Mouse (Mus musculus): ENCODE measurements around the gene Slc39a8. TPM values are rescaled to one million over a fixed set of nuclear protein-coding genes. Genes with fewer than 3 reads are reported as not detected.

Slc39a8 gene
- polyA plus RNA-seq, 1 experiment from 2014 or later, result 17.0 TPM

DNA sequence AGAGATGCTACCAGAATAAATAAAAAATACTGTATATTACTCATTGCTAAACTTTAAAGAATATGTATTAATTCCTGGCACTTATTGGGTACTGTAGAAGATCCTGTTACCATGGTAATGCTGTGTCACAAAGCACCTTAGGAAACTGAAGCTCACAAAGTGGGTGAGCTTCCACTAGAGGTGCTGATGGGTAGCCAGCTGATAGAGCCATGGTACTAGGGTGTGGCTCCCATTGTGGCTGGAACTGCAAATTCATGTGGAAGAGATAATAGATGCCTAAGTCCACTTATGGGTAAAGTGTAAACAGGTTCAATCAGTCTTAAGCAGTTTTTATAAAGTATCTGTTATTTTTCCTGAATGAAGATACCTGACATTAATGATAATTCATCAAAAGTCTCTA lies 64.3 kb downstream of the Slc39a8 start:
- Histone ChIP-seq H3K9me3 (no peaks in the 10 kb centered on the region), H3K4me1 (replicated peaks) (peaks cover 8% of the 10 kb centered on the region; the same call in 1 of the 2 replicates), H3K36me3 (no peaks in the 10 kb centered on the region), H3K27me3 (ENCODE audit: insufficient read depth, poor library complexity, severe bottlenecking) (no peaks in the 10 kb centered on the region), H3K27ac (no peak overlapping the region), H3K4me3 (no peak overlapping the region)
- no peak for DNase-seq (ENCODE audit: low spot score)

DNA sequence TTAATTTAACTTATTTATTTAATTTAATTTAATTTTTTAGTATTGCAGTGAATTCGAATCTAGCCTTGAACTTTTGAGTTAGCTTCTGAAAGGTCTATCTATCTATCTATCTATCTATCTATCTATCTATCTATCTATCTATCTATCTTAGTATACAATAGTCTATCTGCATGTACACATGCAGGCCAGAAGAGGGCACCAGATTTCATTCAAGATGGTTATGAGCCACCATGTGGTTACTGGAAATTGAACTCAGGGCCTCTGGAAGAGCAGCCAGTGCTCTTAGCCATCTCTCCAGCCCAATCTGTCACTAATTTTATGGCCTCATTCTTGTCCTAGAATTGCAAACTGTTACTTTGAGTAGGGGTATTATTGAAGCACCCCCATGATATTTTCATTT lies 78.3 kb downstream of the Slc39a8 start:
- H3K36me3 ChIP-seq, result no peaks in the 10 kb centered on the region
- H3K4me3 ChIP-seq, result no peak overlapping the region
- DNase-seq (ENCODE audit: low spot score), result no peak
- no peaks in the 10 kb centered on the region for H3K27me3 ChIP-seq (ENCODE audit: insufficient read depth, poor library complexity, severe bottlenecking)
- no peaks in the 10 kb centered on the region for H3K9me3 ChIP-seq
- H3K27ac ChIP-seq, result no peak overlapping the region
- 77% methylated on average over 1 of the region's 1 CpGs for WGBS
- no peaks in the 10 kb centered on the region for H3K4me1 ChIP-seq (replicated peaks)

DNA sequence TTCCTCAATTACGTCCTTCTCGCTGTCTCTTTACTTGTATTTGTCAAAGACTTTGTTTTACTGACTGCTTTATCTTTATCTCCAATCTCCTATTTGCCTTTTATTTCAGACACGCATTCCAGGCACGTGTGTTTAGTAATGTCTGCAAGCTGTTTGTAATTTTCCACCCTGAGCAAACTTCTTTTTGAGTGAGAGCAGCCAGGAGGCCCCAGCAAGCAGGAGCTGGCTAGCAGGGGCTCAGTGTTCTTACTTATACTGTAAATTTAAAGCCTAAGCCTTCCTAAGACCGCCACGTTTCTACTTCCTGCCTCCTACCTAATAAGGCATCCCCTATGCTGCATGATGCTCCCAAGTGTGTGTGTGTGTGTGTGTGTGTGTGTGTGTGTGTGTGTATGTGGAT lies 79.8 kb downstream of the Slc39a8 start:
- Histone ChIP-seq H3K4me1 (replicated peaks) (no peaks in the 10 kb centered on the region), H3K4me3 (no peak overlapping the region), H3K36me3 (no peaks in the 10 kb centered on the region), H3K9me3 (no peaks in the 10 kb centered on the region), H3K27ac (no peak overlapping the region), H3K27me3 (ENCODE audit: insufficient read depth, poor library complexity, severe bottlenecking) (no peaks in the 10 kb centered on the region)
- no peak for DNase-seq (ENCODE audit: low spot score)
- 83% methylated on average over 6 of the region's 6 CpGs for WGBS

DNA sequence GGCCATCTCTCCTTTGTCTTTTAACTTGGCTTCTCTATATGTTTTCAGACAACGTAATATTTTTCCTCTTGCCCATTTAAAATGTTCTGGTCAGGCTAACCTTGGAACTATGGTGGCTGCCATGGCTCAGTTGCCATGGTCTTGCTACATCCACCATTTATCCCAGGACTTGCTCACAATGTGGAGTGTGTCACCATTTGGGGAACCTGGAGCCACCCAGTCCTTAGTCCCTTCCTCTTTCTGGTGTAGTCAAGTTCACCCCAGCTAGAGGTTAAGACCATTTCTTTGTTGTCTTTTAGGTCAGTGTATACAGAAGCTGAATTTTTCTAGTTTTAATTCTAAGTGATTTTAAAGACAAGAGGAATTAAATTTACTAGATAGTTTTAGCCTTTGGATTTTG lies 80.7 kb downstream of the Slc39a8 start:
- no peaks in the 10 kb centered on the region for H3K9me3 ChIP-seq
- no peaks in the 10 kb centered on the region for H3K36me3 ChIP-seq
- H3K27me3 ChIP-seq (ENCODE audit: insufficient read depth, poor library complexity, severe bottlenecking), result no peaks in the 10 kb centered on the region
- no peaks in the 10 kb centered on the region for H3K4me1 ChIP-seq (replicated peaks)
- DNase-seq (ENCODE audit: low spot score), result no peak
- WGBS, result 85% methylated on average over 1 of the region's 1 CpGs
- no peak overlapping the region for H3K27ac ChIP-seq
- no peak overlapping the region for H3K4me3 ChIP-seq

DNA sequence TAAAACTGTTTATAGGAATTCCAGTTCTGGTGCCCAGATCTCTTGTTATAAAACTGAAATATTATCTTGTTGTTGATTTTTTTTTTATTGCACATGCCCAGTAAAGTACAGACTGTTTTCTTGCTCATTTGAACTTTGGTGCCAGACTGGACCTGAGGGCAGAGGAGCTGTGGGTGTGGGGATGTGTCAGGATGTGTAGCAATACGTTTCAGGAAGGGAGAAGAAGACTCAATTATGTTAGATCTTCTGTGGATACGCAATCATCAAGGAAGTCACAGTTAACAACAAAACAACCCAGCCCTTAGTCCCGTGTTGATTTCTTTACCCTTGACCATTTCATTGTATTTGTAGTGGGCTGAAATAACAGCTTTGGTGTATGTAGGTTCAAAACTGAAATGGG lies 81.9 kb downstream of the Slc39a8 start:
- no peaks in the 10 kb centered on the region for H3K36me3 ChIP-seq
- H3K27me3 ChIP-seq (ENCODE audit: insufficient read depth, poor library complexity, severe bottlenecking), result no peaks in the 10 kb centered on the region
- H3K4me3 ChIP-seq, result no peak overlapping the region
- no peak overlapping the region for H3K27ac ChIP-seq
- no peaks in the 10 kb centered on the region for H3K4me1 ChIP-seq (replicated peaks)
- H3K9me3 ChIP-seq, result no peaks in the 10 kb centered on the region
- no peak for DNase-seq (ENCODE audit: low spot score)
- WGBS, result 69% methylated on average over 3 of the region's 3 CpGs

DNA sequence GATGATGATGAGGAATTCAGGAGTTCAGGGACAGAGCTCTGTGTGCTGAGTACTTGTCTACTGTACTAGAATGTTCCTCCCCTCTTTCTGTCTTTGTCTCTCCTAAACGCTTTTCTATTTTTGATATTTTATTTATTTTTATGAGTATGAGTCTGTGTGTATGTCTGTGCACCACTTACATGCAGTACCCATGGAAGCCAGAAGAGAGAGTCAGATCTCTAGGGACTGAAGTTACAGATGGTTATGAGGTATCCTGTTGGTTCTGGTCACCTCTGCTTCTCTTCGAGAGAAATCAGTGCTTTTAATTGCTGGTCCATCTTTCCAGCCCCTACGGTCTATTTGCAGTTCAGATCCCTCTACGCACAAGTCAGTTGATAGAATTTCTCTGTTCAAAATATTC lies 90.9 kb downstream of the Slc39a8 start:
- Histone ChIP-seq H3K9me3 (no peaks in the 10 kb centered on the region), H3K36me3 (no peaks in the 10 kb centered on the region), H3K4me3 (no peak overlapping the region), H3K4me1 (replicated peaks) (peaks cover 5% of the 10 kb centered on the region), H3K27ac (no peak overlapping the region), H3K27me3 (ENCODE audit: insufficient read depth, poor library complexity, severe bottlenecking) (no peaks in the 10 kb centered on the region)
- DNase-seq (ENCODE audit: low spot score), result no peak
- WGBS, result 94% methylated on average over 4 of the region's 4 CpGs

DNA sequence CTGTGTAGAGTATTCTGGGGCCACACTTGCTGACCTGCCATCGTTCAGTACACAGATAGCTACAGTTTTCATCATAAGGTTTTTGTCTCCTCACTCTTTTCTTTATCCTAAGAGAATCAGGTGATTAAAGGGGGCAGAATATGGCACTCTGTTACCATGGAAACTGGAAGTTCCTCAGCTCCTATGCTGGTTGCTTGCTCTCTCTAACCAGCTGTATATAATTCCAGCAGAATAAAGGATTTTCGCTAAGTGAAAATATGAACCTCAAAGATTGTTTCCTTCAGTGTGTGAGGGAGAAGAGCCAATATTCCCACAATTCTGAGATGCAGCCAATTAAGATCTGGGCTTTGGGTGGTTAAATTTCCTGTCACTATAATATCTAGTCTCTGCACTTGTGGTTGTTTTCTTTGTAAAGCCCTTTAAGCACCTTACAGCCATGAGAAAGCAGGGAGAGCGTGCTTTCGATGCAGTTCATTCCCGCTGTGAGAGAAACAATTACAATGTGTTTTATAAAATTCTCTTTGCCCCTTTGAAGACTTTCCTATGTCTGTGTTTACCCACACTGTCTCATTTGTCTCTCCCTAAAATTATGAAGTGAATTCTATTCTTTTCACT lies 93.6 kb downstream of the Slc39a8 start:
- no peak for DNase-seq (ENCODE audit: low spot score)
- H3K4me1 ChIP-seq (replicated peaks), result peaks cover 5% of the 10 kb centered on the region
- no peak overlapping the region for H3K4me3 ChIP-seq
- H3K36me3 ChIP-seq, result no peaks in the 10 kb centered on the region
- H3K9me3 ChIP-seq, result no peaks in the 10 kb centered on the region
- WGBS, result 77% methylated on average over 5 of the region's 5 CpGs
- H3K27ac ChIP-seq, result no peak overlapping the region
- no peaks in the 10 kb centered on the region for H3K27me3 ChIP-seq (ENCODE audit: insufficient read depth, poor library complexity, severe bottlenecking)

DNA sequence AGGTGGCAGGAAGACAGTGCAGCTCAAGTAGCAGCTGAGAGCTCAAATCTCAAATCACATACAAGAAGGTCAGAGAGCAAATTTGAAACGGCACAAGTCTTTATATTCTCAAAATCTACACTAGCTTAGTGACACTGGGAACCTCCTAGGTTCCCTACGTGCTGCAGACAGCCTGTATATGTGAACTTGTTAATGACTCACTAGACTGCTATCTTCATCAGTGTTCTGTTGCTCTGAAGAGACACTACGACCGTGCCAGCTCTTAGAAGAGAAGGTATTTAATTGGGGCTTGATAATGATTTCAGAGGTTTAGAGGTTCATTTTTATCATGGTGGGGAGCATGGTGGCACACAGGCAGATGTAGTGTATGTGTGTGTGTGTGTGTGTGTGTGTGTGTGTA lies 94.2 kb downstream of the Slc39a8 start:
- no peaks in the 10 kb centered on the region for H3K9me3 ChIP-seq
- H3K27me3 ChIP-seq (ENCODE audit: insufficient read depth, poor library complexity, severe bottlenecking), result no peaks in the 10 kb centered on the region
- H3K36me3 ChIP-seq, result no peaks in the 10 kb centered on the region
- WGBS, result 85% methylated on average over 4 of the region's 4 CpGs
- peaks cover 5% of the 10 kb centered on the region for H3K4me1 ChIP-seq (replicated peaks)
- no peak overlapping the region for H3K27ac ChIP-seq
- H3K4me3 ChIP-seq, result no peak overlapping the region
- DNase-seq (ENCODE audit: low spot score), result no peak

DNA sequence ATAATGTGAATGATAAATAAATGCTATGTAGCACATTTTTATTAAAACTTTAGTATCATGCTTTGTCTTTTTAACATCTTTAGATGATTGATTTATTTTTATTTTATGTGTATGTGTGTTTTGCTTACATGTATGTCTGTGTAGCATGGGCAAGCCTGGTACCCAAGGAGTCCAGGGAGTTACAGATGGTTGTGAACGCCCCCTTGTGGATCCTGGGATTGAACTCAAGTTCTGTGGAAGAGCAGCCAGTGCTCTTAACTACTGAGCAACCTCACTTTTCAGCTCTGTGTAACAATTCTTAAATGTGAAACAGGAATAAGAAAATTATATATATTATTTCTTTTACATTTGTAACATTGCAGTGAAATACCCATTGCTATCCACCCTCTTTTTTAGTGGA lies 101.7 kb downstream of the Slc39a8 start:
- Histone ChIP-seq H3K9me3 (no peaks in the 10 kb centered on the region), H3K27me3 (ENCODE audit: insufficient read depth, poor library complexity, severe bottlenecking) (no peaks in the 10 kb centered on the region), H3K4me3 (no peak overlapping the region), H3K36me3 (no peaks in the 10 kb centered on the region), H3K4me1 (replicated peaks) (no peaks in the 10 kb centered on the region), H3K27ac (no peak overlapping the region)
- DNase-seq (ENCODE audit: low spot score), result no peak
- WGBS, result 39% methylated on average over 1 of the region's 1 CpGs

DNA sequence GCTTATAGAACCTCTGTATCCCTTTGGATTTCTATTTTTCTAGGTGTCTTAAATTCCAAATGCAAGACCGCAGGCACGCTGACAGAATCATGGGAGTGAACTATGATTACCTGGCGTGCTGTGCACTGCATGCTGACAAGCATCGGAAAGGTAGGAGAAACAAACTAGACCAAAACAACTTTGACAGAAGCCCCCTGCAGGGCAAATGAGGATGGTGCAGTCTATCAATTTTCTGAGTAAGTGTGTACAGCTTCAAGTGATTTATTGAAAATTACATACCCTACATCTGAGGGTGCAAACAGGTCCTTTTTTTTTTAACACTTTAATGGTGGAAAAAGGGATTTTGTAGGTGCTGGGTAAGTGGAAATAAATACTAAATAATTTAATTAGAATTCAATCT lies 103.1 kb downstream of the Slc39a8 start:
- Histone ChIP-seq H3K9me3 (no peaks in the 10 kb centered on the region), H3K4me1 (replicated peaks) (no peaks in the 10 kb centered on the region), H3K27ac (no peak overlapping the region), H3K36me3 (no peaks in the 10 kb centered on the region), H3K27me3 (ENCODE audit: insufficient read depth, poor library complexity, severe bottlenecking) (no peaks in the 10 kb centered on the region), H3K4me3 (no peak overlapping the region)
- 82% methylated on average over 4 of the region's 4 CpGs for WGBS
- DNase-seq (ENCODE audit: low spot score), result no peak

DNA sequence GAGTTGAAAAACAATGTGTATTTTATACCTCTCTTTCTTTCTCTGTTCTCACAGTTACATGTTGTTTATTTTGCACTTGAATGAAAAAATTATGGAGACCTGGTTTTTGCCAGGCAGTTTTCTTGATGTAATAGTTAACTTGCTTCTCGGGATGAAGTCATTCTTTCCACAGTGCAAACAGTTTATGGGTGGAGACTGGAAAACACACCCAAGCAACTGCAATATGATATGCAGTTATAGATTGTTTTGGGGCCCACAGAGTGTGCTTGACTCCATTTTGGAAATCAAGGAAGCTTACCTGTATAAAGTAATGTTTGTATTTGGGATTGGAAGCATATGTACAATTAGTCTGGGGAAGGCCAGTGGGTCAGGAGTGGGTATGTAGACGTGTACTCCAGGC lies 112.4 kb downstream of the Slc39a8 start:
- Histone ChIP-seq H3K27me3 (ENCODE audit: insufficient read depth, poor library complexity, severe bottlenecking) (no peaks in the 10 kb centered on the region), H3K36me3 (no peaks in the 10 kb centered on the region), H3K9me3 (no peaks in the 10 kb centered on the region), H3K4me1 (replicated peaks) (no peaks in the 10 kb centered on the region), H3K27ac (no peak overlapping the region), H3K4me3 (no peak overlapping the region)
- DNase-seq (ENCODE audit: low spot score), result no peak
- 76% methylated on average over 2 of the region's 2 CpGs for WGBS

Other genes starting within 250 kb of the Slc39a8 start
- 9.4 and 11.1 TPM in 2 replicates for gene Nfkb1, start 133.7 kb upstream of the Slc39a8 start, polyA plus RNA-seq (2016; fragmentation: Nextera tagmentation; extraction: Ambion mirVana)

Data from hindbrain, embryonic 10.5 days (tissue).